Comparison of ENCODE assay signal across 25 mouse cellular contexts in the genomic region with DNA sequence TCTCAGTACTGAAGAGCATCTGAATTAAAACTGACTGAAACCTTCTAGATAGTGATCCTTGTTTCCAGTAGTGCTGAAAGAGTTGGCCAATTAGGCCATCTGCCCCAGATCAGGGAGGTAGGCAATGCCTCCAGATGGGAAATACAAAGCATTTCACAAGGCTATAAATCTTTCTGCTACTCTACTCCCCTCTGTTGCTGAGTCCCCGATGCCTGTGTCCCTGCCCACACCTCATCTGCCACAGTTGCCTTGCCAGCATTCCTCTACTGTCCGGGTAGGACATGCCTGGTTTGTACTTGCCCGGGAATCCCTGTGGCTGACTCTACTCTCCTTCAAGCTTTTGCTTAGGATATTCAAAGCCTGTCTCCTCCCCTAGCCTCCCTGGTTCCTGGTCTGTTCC.
DNase-seq lines count a peak whose midpoint lies in the region; ATAC-seq and TF ChIP-seq lines count a peak whose summit lies in the region.
"Had no signal": no experiment of that assay in that cellular context is flagged by ENCODE, and none has a peak within 500 bp of the region (broad histone marks: within the 10 kb centered on the region; RNA-seq: fewer than 3 reads in every experiment).

No protein-coding gene starts in this region.

- H3K27ac ChIP-seq in kidney, embryonic 14.5 days (ENCODE audit: low read depth, low read length): no peak overlapping the region
- no peak overlapping the region for H3K27ac ChIP-seq in kidney, adult 2 months (ENCODE audit: insufficient read depth, low read depth, low read length)
- H3K27ac ChIP-seq in forebrain, embryonic 12.5 days: no peak overlapping the region
- H3K27ac ChIP-seq: forebrain, embryonic 10.5 days; heart, embryonic 10.5 days; hindbrain, embryonic 15.5 days; limb, embryonic 13.5 days; liver, embryonic 12.5 days; midbrain, embryonic 12.5 days; neural tube, embryonic 12.5 days had no signal

- no peaks in the 10 kb centered on the region for H3K36me3 ChIP-seq in kidney, embryonic 14.5 days (ENCODE audit: control insufficient read depth, insufficient read depth, low read length)
- no peaks in the 10 kb centered on the region for H3K36me3 ChIP-seq in kidney, adult 2 months (ENCODE audit: control insufficient read depth, insufficient read depth, low read length)
- no peaks in the 10 kb centered on the region for H3K36me3 ChIP-seq in forebrain, embryonic 12.5 days (replicated peaks)
- H3K36me3 ChIP-seq: forebrain, embryonic 10.5 days; G1E; heart, embryonic 10.5 days; hindbrain, embryonic 15.5 days; limb, embryonic 13.5 days; liver, embryonic 12.5 days; midbrain, embryonic 12.5 days; neural tube, embryonic 12.5 days had no signal

- no peaks in the 10 kb centered on the region for H3K4me1 ChIP-seq in kidney, embryonic 14.5 days (ENCODE audit: control insufficient read depth, insufficient read depth, low read length)
- no peaks in the 10 kb centered on the region for H3K4me1 ChIP-seq in kidney, adult 2 months (ENCODE audit: control insufficient read depth, insufficient read depth, low read length)
- no peaks in the 10 kb centered on the region for H3K4me1 ChIP-seq in forebrain, embryonic 12.5 days
- H3K4me1 ChIP-seq: forebrain, embryonic 10.5 days; heart, embryonic 10.5 days; hindbrain, embryonic 15.5 days; limb, embryonic 13.5 days; liver, embryonic 12.5 days; midbrain, embryonic 12.5 days; neural tube, embryonic 12.5 days had no signal

- no peak overlapping the region for H3K9ac ChIP-seq in kidney, embryonic 14.5 days (ENCODE audit: low read depth, low read length)
- no peak overlapping the region for H3K9ac ChIP-seq in forebrain, embryonic 12.5 days
- H3K9ac ChIP-seq: hindbrain, embryonic 15.5 days; limb, embryonic 13.5 days; liver, embryonic 12.5 days; midbrain, embryonic 12.5 days; neural tube, embryonic 12.5 days had no signal

- TF ChIP-seq CTCF in kidney, adult 2 months (conservative IDR thresholded peaks at IDR 0.05; ENCODE audit: insufficient read depth, insufficient read length, low read depth, low read length): no peak

- H3K4me3 ChIP-seq in kidney, embryonic 14.5 days (ENCODE audit: low read length): no peak overlapping the region
- no peak overlapping the region for H3K4me3 ChIP-seq in kidney, adult 2 months (ENCODE audit: insufficient read depth, low read depth, low read length)
- no peak overlapping the region for H3K4me3 ChIP-seq in forebrain, embryonic 12.5 days (replicated peaks)
- H3K4me3 ChIP-seq: forebrain, embryonic 10.5 days; heart, embryonic 10.5 days; hindbrain, embryonic 15.5 days; limb, embryonic 13.5 days; liver, embryonic 12.5 days; midbrain, embryonic 12.5 days; neural tube, embryonic 12.5 days had no signal

- no peak for DNase-seq in kidney, adult 2 months
- peak; percentile 1 for DNase-seq in right cerebral cortex, adult 18-20 months
- DNase-seq in right cerebral cortex, postnatal 10 days (ENCODE audit: low spot score in 2 of 2): no peak
- peak; percentile 24 for DNase-seq in layer of hippocampus, adult 8-10 months (ENCODE audit: low spot score in 2 of 2)
- DNase-seq in telencephalon, adult 2 months (ENCODE audit: low read depth, low spot score): peak; percentile 18
- DNase-seq: B cell, adult 2 months; cerebellum, adult 2 months; cerebellum, postnatal 36 days; gastrocnemius, postnatal 10 days; heart, postnatal 4 days; kidney, postnatal 10 days; lung, adult 18-20 months; lung, postnatal 10 days; thymus, adult 2 months had no signal

- H3K27me3 ChIP-seq in kidney, embryonic 14.5 days (ENCODE audit: control insufficient read depth, insufficient read depth, low read length): no peaks in the 10 kb centered on the region
- H3K27me3 ChIP-seq in kidney, adult 2 months (replicated peaks; ENCODE audit: control insufficient read depth, insufficient read depth, low read length): no peaks in the 10 kb centered on the region
- no peaks in the 10 kb centered on the region for H3K27me3 ChIP-seq in forebrain, embryonic 12.5 days
- H3K27me3 ChIP-seq: hindbrain, embryonic 15.5 days; limb, embryonic 13.5 days; liver, embryonic 12.5 days; midbrain, embryonic 12.5 days; neural tube, embryonic 12.5 days; Patski had no signal

- peak; percentile 90 for ATAC-seq in kidney, embryonic 14.5 days (ENCODE audit: low FRiP score, low TSS enrichment)
- ATAC-seq in forebrain, embryonic 12.5 days (ENCODE audit: low FRiP score): no peak
- ATAC-seq: liver, embryonic 12.5 days; Patski had no signal

- H3K9me3 ChIP-seq in kidney, embryonic 14.5 days (ENCODE audit: control insufficient read depth, low read length): no peaks in the 10 kb centered on the region
- no peaks in the 10 kb centered on the region for H3K9me3 ChIP-seq in forebrain, embryonic 12.5 days
- H3K9me3 ChIP-seq: forebrain, embryonic 10.5 days; G1E; heart, embryonic 10.5 days; hindbrain, embryonic 15.5 days; limb, embryonic 13.5 days; liver, embryonic 12.5 days; midbrain, embryonic 12.5 days; neural tube, embryonic 12.5 days had no signal

- H3K4me2 ChIP-seq in kidney, embryonic 14.5 days (replicated peaks; ENCODE audit: low read depth, low read length): no peak overlapping the region
- H3K4me2 ChIP-seq in forebrain, embryonic 12.5 days: no peak overlapping the region
- H3K4me2 ChIP-seq: hindbrain, embryonic 15.5 days; limb, embryonic 13.5 days; liver, embryonic 12.5 days; midbrain, embryonic 12.5 days; neural tube, embryonic 12.5 days had no signal

- no peak for TF ChIP-seq POLR2A in kidney, adult 2 months (IDR thresholded peaks at IDR 0.05; ENCODE audit: low read depth, low read length)

- 28% methylated on average over 3 of the region's 3 CpGs for WGBS in kidney, embryonic 14.5 days
- 25% methylated on average over 3 of the region's 3 CpGs for WGBS in kidney, adult 2 months
- 92% methylated on average over 3 of the region's 3 CpGs for WGBS in forebrain, embryonic 12.5 days

Comparison
In these comparisons a context has a peak if more than half of its experiments do, and no peak if none do; other contexts are left out.
1. DNase-seq: peak in right cerebral cortex, adult 18-20 months (single experiment), layer of hippocampus, adult 8-10 months (2 of 2) and telencephalon, adult 2 months (single experiment); none in kidney, adult 2 months (single experiment) and right cerebral cortex, postnatal 10 days (0 of 2).